Mouse (Mus musculus) skeletal muscle tissue, adult 2 months (tissue): ENCODE results near the gene Atxn7l1.
A peak's percentile ranks its signal among the peaks of the same experiment; 100 is the strongest.
"Not testable (repeated sequence)": the region's sequence is repeated elsewhere in the genome, so short reads cannot be mapped to it uniquely, and the experiment has no call there.

Experiments used
- DNase-seq: peaks from one replicate; pipeline ENCODE4 v3.0.0-alpha.2; 2012; ENCODE audit warnings: low read depth, low spot score

Gene Atxn7l1

DNA sequence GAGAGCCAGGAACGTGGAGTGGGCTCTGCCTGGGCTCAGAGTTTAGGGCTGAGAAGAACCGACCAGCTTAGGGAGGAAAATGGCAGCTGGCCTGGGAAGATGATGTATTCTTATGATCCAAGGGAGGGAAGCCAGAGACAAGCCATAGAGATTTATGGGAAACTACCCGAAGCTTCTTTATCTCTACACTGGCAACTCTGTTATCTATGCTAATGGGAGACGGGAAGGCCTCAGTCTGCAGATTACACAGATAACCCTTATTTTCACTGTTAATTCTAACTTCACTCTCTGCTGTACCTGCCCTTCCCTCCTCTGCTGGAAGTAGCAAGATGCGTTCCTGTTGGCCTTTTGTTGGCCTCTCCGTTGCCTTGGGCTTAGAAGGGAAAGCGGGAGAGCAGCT, 5.6 kb downstream of the Atxn7l1 start:
- DNase-seq: no peak

GRCm38 (mm10) chr12:33153850-33154249, 6.4 kb downstream of the Atxn7l1 start:
- no peak for DNase-seq

GRCm38 (mm10) chr12:33154732-33155131, 7.2 kb downstream of the Atxn7l1 start:
- no peak for DNase-seq

DNA sequence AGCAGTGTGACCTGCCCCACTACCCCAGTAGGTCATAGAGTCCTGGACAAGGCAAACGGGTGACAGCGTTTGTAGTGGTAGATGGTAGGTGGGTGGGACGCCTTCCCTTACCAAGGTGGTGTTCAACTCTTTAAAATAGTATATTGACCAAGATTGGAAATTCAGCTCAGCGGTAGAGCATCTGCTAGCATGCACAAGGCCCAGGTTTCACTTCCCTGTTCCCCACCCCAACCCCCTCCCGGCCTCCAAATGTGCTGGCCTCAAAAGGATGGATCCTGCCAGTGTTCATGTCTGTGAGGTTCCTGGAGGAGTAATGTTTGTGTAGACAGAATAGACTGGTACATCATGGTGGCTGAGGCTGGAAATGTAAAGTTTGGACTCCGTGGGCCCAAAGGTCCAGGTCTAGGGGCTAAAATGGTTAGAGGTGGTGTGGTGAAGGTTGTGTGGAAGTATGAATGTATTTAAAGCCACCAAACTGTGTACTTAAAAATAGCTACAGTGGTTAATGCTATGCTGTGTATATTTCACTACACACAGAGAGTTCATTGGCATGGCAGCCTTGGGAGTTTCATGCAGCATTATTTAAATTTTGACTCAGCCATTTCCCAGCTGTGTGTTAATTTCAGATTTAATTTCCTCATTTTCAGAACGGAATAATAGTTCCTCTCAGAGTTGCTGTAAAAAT, 9.0 kb downstream of the Atxn7l1 start:
- no peak for DNase-seq

GRCm38 (mm10) chr12:33158256-33158655, 10.8 kb downstream of the Atxn7l1 start:
- DNase-seq: no peak

DNA sequence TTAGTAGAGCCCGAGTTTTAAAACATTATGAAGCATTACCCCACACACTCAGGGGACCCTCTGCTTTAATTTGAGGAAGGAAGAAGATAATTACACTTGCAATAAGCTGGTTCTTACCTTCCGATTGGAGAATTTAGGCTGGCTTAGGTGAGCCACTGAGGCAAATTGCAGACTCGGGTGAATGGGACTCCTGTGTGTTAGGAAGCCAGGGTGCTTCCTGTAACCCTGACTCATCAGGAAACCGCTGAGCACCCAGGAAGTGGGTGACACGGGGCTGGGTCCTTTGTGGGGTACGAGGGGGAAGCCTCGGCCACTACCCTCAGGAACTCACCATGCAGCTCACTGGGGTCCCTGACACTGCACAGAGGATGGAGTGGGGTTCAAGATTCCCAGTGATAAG, 12.9 kb downstream of the Atxn7l1 start:
- no peak for DNase-seq

DNA sequence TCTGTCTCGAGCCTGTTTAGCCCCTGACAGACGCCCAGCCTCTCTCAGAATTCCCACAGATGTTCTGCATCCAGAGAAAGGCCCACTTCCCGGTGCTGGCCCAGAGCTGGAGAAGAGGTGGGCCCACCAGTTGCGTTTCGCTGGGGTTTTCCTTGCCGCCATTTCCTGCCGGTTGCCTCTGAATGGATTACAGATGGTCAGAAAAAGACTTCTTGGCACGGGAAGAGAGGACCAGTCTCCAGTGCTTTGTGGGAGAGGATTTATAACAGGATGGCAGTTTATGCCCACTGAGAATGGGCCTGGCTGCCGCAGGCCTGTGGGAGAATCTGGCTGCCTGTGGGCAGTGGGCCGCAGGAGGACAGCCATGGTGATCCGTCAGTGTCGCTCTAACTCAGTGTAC, 15.0 kb downstream of the Atxn7l1 start:
- no peak for DNase-seq

DNA sequence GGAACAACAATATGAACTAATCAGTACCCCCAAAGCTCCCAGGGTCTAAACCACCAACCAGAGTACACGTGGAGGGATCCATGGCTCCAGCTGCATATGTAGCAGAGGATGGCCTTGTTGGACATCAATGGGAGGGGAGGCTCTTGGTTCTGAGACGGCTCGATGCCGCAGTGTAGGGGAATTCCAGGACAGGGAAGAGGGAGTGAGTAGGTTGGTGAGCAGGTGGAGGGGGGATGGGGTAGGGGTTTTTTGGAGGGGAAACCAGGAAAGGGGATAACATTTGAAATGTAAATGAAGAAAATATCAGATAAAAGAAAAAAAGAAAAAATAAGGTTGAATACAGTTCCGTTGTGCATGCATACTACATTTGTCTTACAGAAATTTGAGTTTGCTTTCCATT, 16.5 kb downstream of the Atxn7l1 start:
- DNase-seq: not testable (repeated sequence)

- DNase-seq: no peak
Measured at GRCm38 (mm10) chr12:33166712-33167111, 19.2 kb downstream of the Atxn7l1 start.

GRCm38 (mm10) chr12:33167545-33167944, 20.1 kb downstream of the Atxn7l1 start:
- DNase-seq: no peak

- no peak for DNase-seq
Measured at GRCm38 (mm10) chr12:33168491-33168890, 21.0 kb downstream of the Atxn7l1 start.

DNA sequence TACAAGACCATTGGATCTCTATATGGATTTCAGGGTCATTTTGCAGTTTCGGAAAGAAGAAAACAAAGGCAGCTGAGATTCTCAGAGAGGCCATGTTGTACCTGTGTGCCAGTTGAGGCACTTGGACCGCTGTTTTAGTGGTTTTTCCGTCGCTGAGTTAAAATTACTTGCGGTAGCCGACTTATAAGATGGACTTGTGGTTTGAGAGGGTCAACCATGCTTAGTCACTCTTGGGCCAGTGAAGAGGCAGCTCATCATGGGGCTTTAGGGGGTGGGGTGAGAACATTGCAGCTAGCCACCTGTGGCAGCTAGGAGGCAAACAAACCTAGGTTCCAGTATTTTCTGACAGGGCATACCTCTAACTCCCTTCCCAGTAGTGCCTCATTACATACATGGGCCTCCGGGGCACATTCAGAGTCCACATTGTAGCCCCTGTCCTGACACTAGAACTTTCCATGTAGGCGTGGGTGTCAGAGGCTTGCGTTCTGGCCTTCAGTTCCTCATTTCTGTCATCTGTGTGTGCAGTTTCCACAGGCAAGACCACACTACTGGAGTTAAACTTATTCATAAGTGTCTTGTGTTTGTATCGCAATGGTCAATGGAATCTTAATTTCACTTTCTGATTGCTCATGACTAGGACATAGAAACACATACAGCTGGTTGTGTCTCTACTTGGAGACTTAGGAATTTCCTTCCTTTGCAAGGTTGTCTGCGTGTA, 22.4 kb downstream of the Atxn7l1 start:
- DNase-seq: no peak

DNA sequence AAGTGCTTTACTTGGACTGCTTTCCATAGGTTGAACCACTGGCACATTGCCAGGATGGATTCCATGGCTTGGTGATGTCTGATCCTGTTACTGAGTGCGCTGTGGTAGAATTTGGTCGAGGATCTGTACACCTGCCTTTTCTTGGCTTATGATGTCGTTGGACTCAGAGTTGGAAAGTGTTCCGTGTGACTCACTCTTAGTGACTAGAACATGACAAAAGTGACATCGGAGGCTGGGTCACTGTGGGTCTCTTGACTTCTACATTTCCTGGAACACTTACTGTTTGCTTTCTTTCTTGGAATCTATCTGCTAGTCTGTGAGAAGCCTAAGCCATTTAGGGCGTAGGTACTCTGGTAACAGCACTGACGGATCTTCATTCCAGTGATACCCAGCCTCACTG, 23.3 kb downstream of the Atxn7l1 start:
- no peak for DNase-seq

GRCm38 (mm10) chr12:33172926-33173325, 25.4 kb downstream of the Atxn7l1 start:
- DNase-seq: no peak

DNA sequence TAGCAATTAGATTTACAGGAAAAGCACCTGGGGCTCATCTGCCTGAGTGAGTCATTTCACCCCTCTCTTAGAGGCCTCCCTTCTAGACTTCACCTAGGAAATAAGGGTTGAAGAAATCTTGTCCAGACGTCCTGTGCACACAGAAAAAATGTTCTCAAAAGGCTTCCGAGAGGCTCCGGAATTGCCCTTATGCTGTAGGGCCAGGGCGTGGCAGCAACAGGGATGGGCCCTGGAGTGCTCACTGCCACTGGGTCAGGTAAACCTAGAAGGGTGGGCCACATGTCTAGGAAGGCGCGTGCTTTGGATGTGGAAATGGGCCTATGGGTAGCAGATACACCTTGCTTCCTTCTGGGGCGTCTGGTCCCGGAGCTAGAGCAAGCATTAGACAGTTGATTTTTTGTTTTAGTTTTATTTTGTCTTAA, 26.2 kb downstream of the Atxn7l1 start:
- no peak for DNase-seq

GRCm38 (mm10) chr12:33174171-33174570, 26.7 kb downstream of the Atxn7l1 start:
- no peak for DNase-seq

DNA sequence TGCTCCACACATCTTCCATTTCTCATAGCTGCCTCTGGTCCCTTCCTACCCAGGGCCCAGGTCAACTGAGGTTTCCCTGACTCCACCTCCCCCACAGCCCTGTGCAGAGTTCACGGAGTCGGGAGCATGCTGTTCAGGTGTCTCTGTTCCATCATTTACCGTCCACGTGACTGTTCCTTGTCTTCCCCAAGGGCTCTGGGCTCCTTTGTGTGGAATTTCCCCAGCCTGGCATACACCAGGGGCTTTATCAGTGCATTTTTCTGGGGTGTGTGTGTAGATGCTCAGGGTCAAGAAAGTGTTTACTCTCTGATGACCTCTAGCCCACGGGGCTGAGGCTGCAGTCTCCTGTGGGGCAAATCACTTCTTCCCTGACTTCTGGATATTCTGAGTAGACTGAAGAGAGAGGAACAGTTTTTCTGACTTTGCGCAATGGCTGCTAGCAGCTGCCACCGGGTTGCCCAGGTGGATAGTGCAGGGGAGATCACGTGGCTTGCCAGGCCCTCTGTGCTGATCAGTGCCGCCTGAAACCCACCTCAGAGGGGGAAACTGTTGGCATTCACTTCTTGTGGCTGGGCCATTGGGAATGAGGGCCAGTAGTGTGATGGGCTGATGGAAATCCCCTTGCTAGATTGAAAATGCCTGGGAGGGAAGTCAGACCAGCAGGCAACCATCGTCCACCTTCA, 27.3 kb downstream of the Atxn7l1 start:
- no peak for DNase-seq

DNA sequence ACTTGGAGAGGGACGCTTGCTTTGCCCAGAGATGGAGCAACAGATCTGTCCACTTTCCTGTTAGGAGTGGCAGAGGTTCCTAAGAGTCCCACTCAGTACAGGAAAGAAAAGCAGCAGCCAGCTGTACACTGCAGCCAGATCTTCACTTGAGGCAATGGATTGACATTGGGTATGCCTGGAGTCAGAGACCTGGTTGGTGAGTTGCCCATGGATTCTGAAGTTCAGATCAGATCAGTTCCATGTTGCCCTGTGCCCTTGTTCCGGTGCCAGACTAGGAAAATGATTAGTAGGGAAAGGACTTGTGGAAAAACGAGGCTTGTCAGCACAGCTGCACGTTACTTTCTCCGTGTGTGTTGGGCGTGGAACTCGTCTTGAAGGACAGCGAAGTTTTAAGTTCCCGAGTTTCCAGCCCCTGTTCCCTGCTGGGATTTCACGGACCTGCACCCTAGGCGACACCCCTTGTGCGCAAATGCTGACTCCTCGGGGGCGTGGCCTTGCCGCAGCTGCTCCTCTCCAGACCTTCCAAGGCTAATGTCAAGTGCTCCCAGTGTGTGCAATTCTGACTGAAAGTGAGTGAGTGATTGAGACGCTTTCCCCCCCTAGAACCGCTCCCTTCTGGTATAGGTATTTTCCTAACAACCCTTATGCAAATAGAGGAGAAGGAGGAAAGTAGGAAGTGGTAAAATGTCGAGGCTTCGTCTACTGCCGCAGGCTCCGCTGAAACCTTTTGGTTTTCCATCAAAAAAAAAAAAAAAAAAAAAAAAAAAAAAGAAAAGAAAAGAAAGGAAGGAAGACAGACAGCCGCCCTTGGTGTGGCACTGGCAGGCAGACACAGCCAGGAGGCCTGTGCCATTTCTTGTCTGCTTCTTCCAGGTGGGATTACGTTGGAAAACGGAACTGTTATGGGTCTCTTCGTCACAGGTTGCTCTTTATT, 28.4 kb downstream of the Atxn7l1 start:
- DNase-seq: peak; percentile 87

- DNase-seq: no peak
Measured at GRCm38 (mm10) chr12:33176555-33176900, 29.0 kb downstream of the Atxn7l1 start.

DNA sequence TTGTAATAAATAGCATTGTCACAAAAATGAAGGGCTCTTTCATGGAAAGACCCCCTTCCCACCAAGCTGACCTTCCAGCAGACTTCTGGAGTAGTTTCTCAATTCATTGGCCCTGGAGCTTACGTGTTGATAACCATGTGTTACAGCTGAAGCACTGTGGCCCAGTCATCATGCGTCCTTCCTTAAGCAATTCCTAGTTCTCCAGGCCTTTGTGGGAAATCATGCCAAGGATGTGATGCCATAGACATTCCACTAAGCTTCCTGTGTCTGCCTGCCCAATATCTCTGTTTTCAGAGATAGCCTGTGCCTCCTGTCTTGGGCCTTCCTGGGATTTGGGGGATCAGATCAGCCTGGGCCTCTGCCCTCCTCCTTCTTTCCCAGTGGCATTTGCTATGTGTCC, 32.9 kb downstream of the Atxn7l1 start:
- DNase-seq: no peak

GRCm38 (mm10) chr12:33181875-33182274, 34.4 kb downstream of the Atxn7l1 start:
- no peak for DNase-seq
